Mouse (Mus musculus) CH12.LX (cell line): Measurements from ENCODE around the gene Ezr. TPM values are rescaled to one million over a fixed set of nuclear protein-coding genes. Genes with fewer than 3 reads are reported as not detected.

ENCODE experiments used
- DNase-seq: peaks from one replicate; pipeline ENCODE4 v3.0.0-alpha.2; 2013; ENCODE audit errors: extremely low read depth
- H3K27ac ChIP-seq: 2 replicates; pipeline ENCODE4 v1.5.1; 2012; ENCODE audit warnings: low read depth, mild to moderate bottlenecking, control low read depth, moderate library complexity; ENCODE audit not compliant: insufficient read depth
- H3K27me3 ChIP-seq: replicated peaks from 2 replicates; pipeline ENCODE3; 2012; ENCODE audit warnings: inconsistent platforms
- H3K36me3 ChIP-seq, 2 experiments: replicated peaks in 1 of 2; 2 replicates each; pipeline versions ENCODE3 to v1.6.1; 2012; ENCODE audit warnings: inconsistent platforms in 1 of 2, low read length in 1 of 2, mild to moderate bottlenecking in 1 of 2, mixed read lengths in 1 of 2, moderate library complexity in 1 of 2; ENCODE audit not compliant: control insufficient read depth in 1 of 2, insufficient read depth in 1 of 2
- H3K4me1 ChIP-seq, 2 experiments: 2 replicates each; pipeline ENCODE4 v1.6.1; 2012; ENCODE audit warnings: inconsistent platforms in 1 of 2, moderate library complexity in 1 of 2; ENCODE audit not compliant: insufficient read depth in 2 of 2, control insufficient read depth in 1 of 2
- H3K4me2 ChIP-seq: 2 replicates; pipeline ENCODE4 v1.6.1; 2012; ENCODE audit warnings: low read depth, mild to moderate bottlenecking, control low read depth; ENCODE audit not compliant: poor library complexity, insufficient read depth, severe bottlenecking
- H3K4me3 ChIP-seq, 3 experiments: fragments of 150-350 bp in 1 of 3; sonication (generic) in 1 of 3; replicated peaks in 1 of 3; 2 replicates each; pipeline versions ENCODE3 to v1.5.1; 2011 to 2012; ENCODE audit warnings: low read depth in 2 of 3, low read length in 2 of 3, mild to moderate bottlenecking in 2 of 3, moderate library complexity in 2 of 3, control low read depth in 1 of 3, improper control_type of control experiment in 1 of 3, inconsistent platforms in 1 of 3, mixed read lengths in 1 of 3; ENCODE audit not compliant: poor library complexity in 1 of 3
- H3K79me2 ChIP-seq: replicated peaks from 2 replicates; pipeline ENCODE4 v1.6.1; 2012; ENCODE audit warnings: mild to moderate bottlenecking, moderate library complexity; ENCODE audit not compliant: control insufficient read depth, poor library complexity, insufficient read depth, severe bottlenecking; ENCODE audit errors: extremely low read depth
- H3K9ac ChIP-seq: 2 replicates; pipeline ENCODE4 v1.6.1; 2012; ENCODE audit warnings: low read depth, mild to moderate bottlenecking, control low read depth, moderate library complexity; ENCODE audit not compliant: insufficient read depth
- H3K9me3 ChIP-seq: replicated peaks from 2 replicates; pipeline ENCODE3; 2012; ENCODE audit warnings: low read length, inconsistent platforms, mixed read lengths
- BHLHE40 ChIP-seq: IDR thresholded peaks from 2 replicates; pipeline ENCODE4 v1.6.1; 2011; ENCODE audit warnings: mild to moderate bottlenecking, low read depth, low read length, improper control_type of control experiment
- CHD1 ChIP-seq: IDR thresholded peaks from 2 replicates; pipeline ENCODE4 v1.6.1; 2012; ENCODE audit warnings: low read depth, low read length, improper control_type of control experiment, inconsistent platforms
- CTCF ChIP-seq, 2 experiments: IDR thresholded peaks in 1 of 2; conservative IDR thresholded peaks in 1 of 2; 2 replicates each; pipeline ENCODE4 v1.5.1; 2011 to 2012; ENCODE audit warnings: low read depth in 2 of 2, low read length in 2 of 2, improper control_type of control experiment in 1 of 2, inconsistent platforms in 1 of 2, mild to moderate bottlenecking in 1 of 2, moderate library complexity in 1 of 2
- E2F4 ChIP-seq: IDR thresholded peaks from 2 replicates; pipeline ENCODE4 v1.6.1; 2011; ENCODE audit warnings: low read depth, low read length, improper control_type of control experiment; ENCODE audit not compliant: insufficient replicate concordance
- ELF1 ChIP-seq: IDR thresholded peaks from 2 replicates; pipeline ENCODE4 v1.6.1; 2014; ENCODE audit warnings: low read depth, mild to moderate bottlenecking, inconsistent platforms, low read length, improper control_type of control experiment
- ETS1 ChIP-seq: conservative IDR thresholded peaks from 2 replicates; pipeline ENCODE4 v1.6.1; 2012; ENCODE audit warnings: low read depth, mild to moderate bottlenecking, inconsistent platforms, low read length, improper control_type of control experiment, moderate library complexity
- IRF4 ChIP-seq: IDR thresholded peaks from 2 replicates; pipeline ENCODE4 v1.6.1; 2014; ENCODE audit warnings: low read depth, mild to moderate bottlenecking, inconsistent platforms, low read length, improper control_type of control experiment
- JUN ChIP-seq: IDR thresholded peaks from 2 replicates; pipeline ENCODE4 v1.6.1; 2011; ENCODE audit warnings: low read depth, mild to moderate bottlenecking, low read length, improper control_type of control experiment, moderate library complexity; ENCODE audit not compliant: insufficient read depth
- JUND ChIP-seq: conservative IDR thresholded peaks from 2 replicates; pipeline ENCODE4 v1.6.1; 2011; ENCODE audit warnings: low read depth, low read length, improper control_type of control experiment
- MAFK ChIP-seq: IDR thresholded peaks from 2 replicates; pipeline ENCODE4 v1.6.1; 2011; ENCODE audit warnings: low read length, improper control_type of control experiment; ENCODE audit not compliant: insufficient replicate concordance
- MXI1 ChIP-seq: IDR thresholded peaks from 2 replicates; pipeline ENCODE4 v1.6.1; 2011; ENCODE audit warnings: mild to moderate bottlenecking, low read depth, low read length, improper control_type of control experiment
- MYC ChIP-seq: IDR thresholded peaks from 2 replicates; pipeline ENCODE4 v1.6.1; 2011; ENCODE audit warnings: low read depth, mild to moderate bottlenecking, improper control_type of control experiment, low read length
- PAX5 ChIP-seq: IDR thresholded peaks from 2 replicates; pipeline ENCODE4 v1.6.1; 2012; ENCODE audit warnings: low read length, inconsistent platforms, mixed read lengths
- POLR2AphosphoS2 ChIP-seq: IDR thresholded peaks from 2 replicates; pipeline ENCODE4 v1.6.1; 2011; ENCODE audit warnings: low read depth, low read length, improper control_type of control experiment
- SMC3 ChIP-seq: IDR thresholded peaks from 2 replicates; pipeline ENCODE4 v1.6.1; 2011; ENCODE audit warnings: low read depth, low read length, improper control_type of control experiment
- TBP ChIP-seq: conservative IDR thresholded peaks from 2 replicates; pipeline ENCODE4 v1.6.1; 2011; ENCODE audit warnings: low read depth, low read length, improper control_type of control experiment
- TCF12 ChIP-seq: IDR thresholded peaks from 2 replicates; pipeline ENCODE4 v1.6.1; 2014; ENCODE audit warnings: low read depth, mild to moderate bottlenecking, inconsistent platforms, low read length, improper control_type of control experiment
- ZKSCAN1 ChIP-seq: IDR thresholded peaks from 2 replicates; pipeline ENCODE4 v1.6.1; 2012; ENCODE audit warnings: low read depth, inconsistent platforms, low read length, improper control_type of control experiment, borderline replicate concordance
- ZNF384 ChIP-seq: IDR thresholded peaks from 2 replicates; pipeline ENCODE4 v1.6.1; 2012; ENCODE audit warnings: low read depth, low read length, improper control_type of control experiment, inconsistent platforms
- dilution Hi-C: fragments of 300-500 bp; cut with MboI; formaldehyde crosslinking; loops from 2 replicates; pipeline ENCODE4 v1.14.3; 2020; ENCODE audit warnings: low sequenced_read_pairs; ENCODE audit not compliant: extremely low pct_unique_long_range_greater_than_20kb, extremely low pct_ligation_motif_present
- in situ Hi-C: fragments of 300-500 bp; cut with MboI; formaldehyde crosslinking; loops from 3 replicates; pipeline ENCODE4 v1.14.3; 2019; ENCODE audit warnings: low sequenced_read_pairs, low pct_ligation_motif_present, low pct_unique_long_range_greater_than_20kb, mixed read lengths
- polyA plus RNA-seq: library from polyadenylated mRNA; unstranded; fragments of >175 nt; gene quantifications from 2 replicates; pipeline ENCODE4 v1.2.1, GENCODE M21; 2012; ENCODE audit warnings: low read depth; ENCODE audit not compliant: insufficient read length
- total RNA-seq, 2 experiments: library from RNA; depleted of rRNA; stranded (reverse); fragments of 300-350 nt in 1 of 2; fragments of >200 nt in 1 of 2; gene quantifications; 2 replicates each; pipeline ENCODE4 v1.2.3; 2012 to 2014

Gene Ezr
- total and polyA plus RNA-seq, 3 experiments: 107 to 207 (median 123) TPM

- dilution Hi-C loops: no loop called here
- DNase-seq: no peak
- H3K4me2 ChIP-seq: no peak overlapping the region
- no peaks in the 10 kb centered on the region for H3K27me3 ChIP-seq
- H3K9ac ChIP-seq: no peak overlapping the region
- H3K9me3 ChIP-seq: no peaks in the 10 kb centered on the region
- H3K27ac ChIP-seq: no peak overlapping the region
- in situ Hi-C loops: no loop called here
- H3K4me1 ChIP-seq: peaks cover 0 to 19% of the 10 kb centered on the region in 2 experiments; a peak in 2 of 4 replicates
- peaks cover 88 to 96% of the 10 kb centered on the region in 2 experiments for H3K36me3 ChIP-seq
- peaks cover 4% of the 10 kb centered on the region; the same call in 1 of the 2 replicates for H3K79me2 ChIP-seq
- TF ChIP-seq ETS1: no peak
- no peak for TF ChIP-seq MXI1
- TF ChIP-seq MAFK: no peak
- TF ChIP-seq CHD1: no peak
- no peak for TF ChIP-seq IRF4
- no peak for TF ChIP-seq JUN
- TF ChIP-seq JUND: no peak
- no peak for TF ChIP-seq BHLHE40
- TF ChIP-seq ZNF384: no peak
- TF ChIP-seq ELF1: no peak
- no peak for TF ChIP-seq CTCF (conservative IDR thresholded peaks at IDR 0.05 in 1 of 2, IDR thresholded peaks at IDR 0.05 in 1 of 2; ENCODE audit: low read depth in 2 of 2, low read length in 2 of 2)
- TF ChIP-seq TBP: no peak
- TF ChIP-seq MYC: no peak
- H3K4me3 ChIP-seq: no peak overlapping the region
Observed at GRCm38 (mm10) chr17:6752375-6752774, 30.2 kb downstream of the Ezr start.

GRCm38 (mm10) chr17:6751221-6751859, 31.2 kb downstream of the Ezr start:
- peaks cover 90 to 97% of the 10 kb centered on the region in 2 experiments for H3K36me3 ChIP-seq
- TF ChIP-seq PAX5 (no peak), JUND (no peak), TCF12 (no peak), POLR2AphosphoS2 (no peak), MYC (no peak), ZKSCAN1 (no peak), E2F4 (no peak), SMC3 (no peak), JUN (no peak)
- dilution Hi-C loops: no loop called here

More at GRCm38 (mm10) chr17:6751221-6751859, 31.2 kb downstream of the Ezr start:
- Histone ChIP-seq H3K9ac (no peak overlapping the region), H3K9me3 (no peaks in the 10 kb centered on the region), H3K27me3 (no peaks in the 10 kb centered on the region), H3K79me2 (0 out of 2 replicates have a peak, but pooled peaks cover 2% of the 10 kb centered on the region), H3K4me1 (peaks cover 0 to 13% of the 10 kb centered on the region in 2 experiments; a peak in 2 of 4 replicates), H3K4me3 (no peak overlapping the region), H3K27ac (no peak overlapping the region), H3K4me2 (no peak overlapping the region)
- in situ Hi-C loops: no loop called here
- no peak for DNase-seq
